Mouse (Mus musculus): ENCODE data around the gene Cfap157.

Cfap157 gene

DNA sequence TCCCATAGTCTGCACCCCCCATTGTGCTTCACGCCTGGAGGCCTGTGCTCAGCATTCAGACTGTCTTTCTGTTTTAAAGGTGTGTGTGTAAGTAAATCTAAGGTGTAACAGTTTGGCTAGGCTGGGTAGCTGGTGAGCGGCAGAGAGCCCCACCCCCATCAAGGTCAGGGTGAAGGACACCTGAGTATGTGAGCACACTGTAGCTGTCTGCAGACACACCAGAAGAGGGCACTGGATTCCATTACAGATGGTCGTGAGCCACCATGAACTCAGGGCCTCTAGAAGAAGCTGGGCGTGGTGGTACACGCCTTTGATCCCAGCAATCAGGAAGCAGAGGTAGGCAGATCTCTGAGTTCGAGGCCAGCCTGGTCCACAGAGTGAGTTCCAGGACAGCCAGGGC lies 2.5 kb downstream of the Cfap157 start:
- DNase-seq (ENCODE audit: low read depth, low spot score): no peak

- no peak for DNase-seq (ENCODE audit: low read depth, low spot score)
These were observed 4.5 kb downstream of the Cfap157 start for GRCm38 (mm10) chr2:32779714-32780113.

DNA sequence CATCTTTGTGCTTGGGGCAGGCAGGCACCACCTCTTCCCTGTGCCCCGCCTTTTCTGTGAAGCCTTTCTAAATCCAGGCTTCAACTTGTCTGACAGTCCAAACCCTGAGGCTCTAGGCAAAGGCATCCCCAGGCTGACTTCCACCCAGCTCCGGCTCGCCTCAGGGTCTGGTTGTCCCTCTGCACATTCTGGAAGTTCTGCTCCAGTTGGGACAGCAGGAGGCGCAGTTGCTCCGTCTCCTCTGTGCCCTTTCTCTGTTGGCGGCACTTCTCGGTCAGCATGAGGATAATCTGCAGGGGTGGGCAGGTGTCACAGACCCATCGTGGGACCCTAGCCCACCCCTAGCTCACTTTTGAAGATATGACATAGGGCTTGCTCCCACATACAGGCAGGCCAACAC lies 5.1 kb downstream of the Cfap157 start:
- DNase-seq (ENCODE audit: low read depth, low spot score): peak; percentile 62

- no peak for DNase-seq (ENCODE audit: low read depth, low spot score)
These were observed 6.1 kb downstream of the Cfap157 start for GRCm38 (mm10) chr2:32778081-32778480.

DNA sequence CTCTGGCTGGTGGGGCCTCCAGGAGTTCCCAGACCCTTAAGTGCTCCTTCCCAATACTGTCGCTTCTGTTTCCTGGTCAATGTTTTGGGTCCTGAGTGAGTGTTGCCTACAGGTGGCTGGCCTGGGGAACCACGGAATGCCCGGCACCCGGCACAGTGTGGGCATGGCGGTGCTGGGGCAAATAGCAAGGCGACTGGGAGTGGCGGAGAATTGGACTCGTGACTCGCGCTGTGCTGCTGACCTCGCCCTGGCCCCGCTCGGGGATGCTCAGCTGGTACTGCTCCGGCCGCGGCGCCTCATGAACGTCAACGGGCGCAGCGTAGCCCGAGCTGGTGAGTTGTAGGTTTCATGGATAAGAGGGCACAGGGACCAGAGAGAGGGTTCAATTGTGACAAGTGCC lies 8.0 kb downstream of the Cfap157 start:
- no peak for DNase-seq (ENCODE audit: low read depth, low spot score)

DNA sequence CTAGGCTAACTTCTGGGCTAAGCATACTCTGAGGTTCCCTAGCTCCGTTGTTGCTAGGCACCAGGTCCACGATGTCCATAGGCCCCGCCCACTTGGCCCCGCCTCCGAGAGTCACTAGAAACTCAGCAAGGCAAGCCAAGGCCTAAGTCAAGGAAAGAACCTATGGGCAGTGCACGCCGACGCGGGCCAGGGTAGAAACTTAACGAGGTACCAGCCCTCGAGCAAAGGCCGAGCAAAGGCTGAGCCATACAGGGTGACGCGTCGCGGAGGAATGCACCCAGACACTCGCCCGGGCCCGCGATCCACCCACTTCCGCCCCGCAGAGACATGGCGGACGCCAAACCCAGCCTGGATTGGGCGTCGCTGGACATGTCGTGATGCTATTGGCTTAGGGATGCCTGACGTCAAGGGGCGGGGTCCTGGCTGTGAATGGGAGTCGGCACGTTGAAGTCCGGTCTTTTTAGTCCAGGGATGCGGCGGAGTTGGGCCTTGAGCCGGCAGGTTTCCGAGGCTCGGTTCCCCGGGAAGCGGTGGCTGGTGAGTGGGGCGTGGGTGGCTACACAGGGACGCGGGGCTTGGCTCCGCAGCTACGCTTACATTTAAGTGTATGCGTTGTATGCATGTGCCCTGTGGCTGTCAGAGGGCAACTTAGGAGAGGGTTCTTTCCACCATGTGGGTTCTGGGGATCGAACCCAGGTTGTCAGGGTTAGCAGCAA lies 8.7 kb downstream of the Cfap157 start, which contains the start of the genes Ttc16 and Ptrh1:
Gene Ttc16 (minus strand): TSS at position 275 of the 716 bp plus-strand sequence.
Gene Ptrh1 (plus strand): TSS at position 428 of the 716 bp plus-strand sequence.
- peak; percentile 98 for DNase-seq (ENCODE audit: low read depth, low spot score)

DNA sequence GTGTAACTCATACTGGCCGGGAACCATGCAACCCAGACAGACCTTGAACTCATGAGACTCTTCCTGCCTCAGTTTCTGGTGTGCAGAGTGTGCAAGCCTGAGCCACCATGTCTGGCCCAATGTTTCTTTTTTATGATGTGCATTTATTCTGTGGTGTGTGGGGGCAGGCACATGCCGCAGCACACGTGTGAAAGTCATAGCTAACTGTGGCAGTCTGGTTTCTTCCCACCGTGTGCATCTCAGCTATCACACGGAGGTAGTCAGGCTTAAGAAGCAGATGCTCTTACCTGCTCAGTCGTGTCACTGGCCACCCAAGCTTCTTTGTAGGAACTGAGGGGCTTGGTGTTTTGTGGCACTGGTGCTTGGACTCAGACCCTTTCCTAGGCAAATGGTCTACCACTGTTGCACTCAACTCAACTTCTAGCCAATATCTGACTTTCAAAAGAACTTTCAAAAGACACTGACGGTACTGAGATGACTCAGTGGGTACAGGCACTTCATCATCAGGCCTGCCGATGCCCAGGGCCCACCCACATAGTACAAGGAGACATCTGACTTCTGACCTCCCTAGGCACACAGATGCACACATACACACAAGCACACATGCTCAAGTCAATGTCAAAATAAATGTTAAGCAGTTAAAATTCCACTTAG lies 11.5 kb downstream of the Cfap157 start:
- DNase-seq (ENCODE audit: low read depth, low spot score): no peak

- DNase-seq (ENCODE audit: low read depth, low spot score): no peak
These were observed 12.3 kb downstream of the Cfap157 start for GRCm38 (mm10) chr2:32771886-32772285.

GRCm38 (mm10) chr2:32769327-32770085 lies 14.7 kb downstream of the Cfap157 start:
- no peak for DNase-seq (ENCODE audit: low read depth, low spot score)

GRCm38 (mm10) chr2:32768661-32769285 lies 15.5 kb downstream of the Cfap157 start:
- peak; percentile 32 for DNase-seq (ENCODE audit: low read depth, low spot score)

GRCm38 (mm10) chr2:32767241-32767640 lies 17.0 kb downstream of the Cfap157 start:
- DNase-seq (ENCODE audit: low read depth, low spot score): no peak

- no peak for DNase-seq (ENCODE audit: low read depth, low spot score)
These were observed 20.9 kb downstream of the Cfap157 start for GRCm38 (mm10) chr2:32763353-32763752.

- no peak for DNase-seq (ENCODE audit: low read depth, low spot score)
These were observed 22.4 kb downstream of the Cfap157 start for GRCm38 (mm10) chr2:32761859-32762258.

DNA sequence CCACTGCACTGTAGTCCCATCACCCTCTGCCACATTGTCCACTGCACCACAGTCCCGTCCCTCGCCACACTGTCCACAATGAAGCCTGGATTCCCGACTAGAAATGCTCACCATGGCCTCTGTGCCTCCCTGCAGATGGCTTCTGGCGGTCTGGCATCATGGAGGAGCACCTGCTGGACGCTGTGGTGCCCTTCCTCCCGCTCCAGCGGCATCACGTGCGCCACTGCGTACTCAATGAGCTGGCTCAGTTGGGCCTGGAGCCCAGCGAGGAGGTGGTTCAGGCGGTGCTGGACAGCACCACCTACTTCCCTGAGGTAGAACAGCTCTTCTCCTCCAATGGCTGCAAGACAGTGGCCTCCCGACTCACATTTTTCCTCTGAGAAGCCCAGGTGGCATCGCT lies 22.9 kb downstream of the Cfap157 start:
- no peak for DNase-seq (ENCODE audit: low read depth, low spot score)

DNA sequence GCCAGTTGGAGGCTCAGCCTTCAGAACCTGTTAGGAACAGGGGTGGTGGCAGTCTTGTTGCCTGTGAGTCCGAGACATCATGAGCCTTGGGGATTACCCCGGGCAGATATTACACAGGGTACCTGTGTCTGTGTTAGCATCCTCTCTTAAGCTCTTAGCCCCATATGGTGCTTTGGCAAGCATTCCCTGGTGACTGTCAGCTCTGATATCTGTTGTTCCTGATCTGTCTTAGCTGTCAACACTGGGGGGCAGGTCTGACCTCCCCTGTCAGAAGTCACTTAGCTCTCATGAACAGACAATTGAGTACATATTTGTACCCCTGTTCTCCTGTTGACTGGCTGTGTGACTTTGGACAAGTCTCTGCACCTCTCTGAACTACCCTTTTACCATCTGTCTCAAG lies 25.2 kb downstream of the Cfap157 start:
- DNase-seq (ENCODE audit: low read depth, low spot score): no peak

GRCm38 (mm10) chr2:32758503-32758902 lies 25.7 kb downstream of the Cfap157 start:
- no peak for DNase-seq (ENCODE audit: low read depth, low spot score)

GRCm38 (mm10) chr2:32757056-32757845 lies 27.0 kb downstream of the Cfap157 start, which contains the start of gene Tor2a:
Tor2a (plus strand) TSS chr2:32757234.
- peak; percentile 98 for DNase-seq (ENCODE audit: low read depth, low spot score)

DNA sequence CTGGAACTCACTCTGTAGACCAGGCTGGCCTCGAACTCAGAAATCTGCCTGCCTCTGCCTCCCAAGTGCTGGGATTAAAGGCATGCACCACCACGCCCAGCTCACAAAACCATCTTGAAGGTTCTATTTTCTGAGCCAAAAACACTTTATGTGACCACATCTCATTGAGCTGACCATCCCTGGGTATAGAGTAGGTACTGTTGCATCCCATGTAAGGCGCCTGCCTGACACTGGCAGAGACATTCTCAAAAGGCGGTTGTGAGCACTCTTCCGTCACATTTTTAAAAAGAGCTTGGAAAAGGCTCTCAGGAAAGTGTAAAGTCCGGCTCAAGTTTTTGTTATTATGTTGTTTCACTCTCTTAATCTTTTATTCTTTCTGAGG lies 27.6 kb downstream of the Cfap157 start:
- DNase-seq (ENCODE audit: low read depth, low spot score): no peak

GRCm38 (mm10) chr2:32752181-32752580 lies 32.0 kb downstream of the Cfap157 start:
- DNase-seq (ENCODE audit: low read depth, low spot score): no peak

DNA sequence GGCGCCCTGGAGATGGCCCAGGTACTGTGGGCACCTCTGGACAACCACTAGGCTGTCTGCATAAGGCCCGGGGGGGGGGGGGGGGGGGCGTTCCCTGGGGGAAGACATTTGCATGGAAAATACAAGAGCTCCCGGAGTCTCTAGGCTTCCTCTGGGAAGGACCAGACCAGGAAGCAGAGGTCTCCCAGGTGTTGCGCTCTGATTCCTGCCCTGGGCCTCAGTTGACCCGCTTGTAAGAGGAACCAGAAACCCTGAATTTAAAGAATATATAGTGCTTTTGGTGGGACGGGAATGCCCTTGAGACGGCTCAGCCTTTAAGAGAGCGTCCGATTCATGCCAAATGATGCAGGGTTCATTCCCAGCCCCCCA lies 32.6 kb downstream of the Cfap157 start:
- no peak for DNase-seq (ENCODE audit: low read depth, low spot score)
